Mouse (Mus musculus): Measurements from ENCODE around the gene P2rx4.
A peak's percentile ranks its signal among the peaks of the same experiment; 100 is the strongest.

P2rx4 gene

GRCm38 (mm10) chr5:122698041-122698700 lies 9.2 kb upstream of the P2rx4 start:
- TF ChIP-seq GATA4 (IDR thresholded peaks at IDR 0.05; ENCODE audit: insufficient replicate concordance, low read length), result no peak

GRCm38 (mm10) chr5:122698701-122699060 lies 8.7 kb upstream of the P2rx4 start:
- no peak for TF ChIP-seq GATA4 (IDR thresholded peaks at IDR 0.05; ENCODE audit: insufficient replicate concordance, low read length)

- TF ChIP-seq GATA4 (IDR thresholded peaks at IDR 0.05; ENCODE audit: insufficient replicate concordance, low read length), result no peak
These were observed 7.1 kb upstream of the P2rx4 start for GRCm38 (mm10) chr5:122700109-122700836.

- TF ChIP-seq GATA4 (IDR thresholded peaks at IDR 0.05; ENCODE audit: insufficient replicate concordance, low read length), result 0 out of 2 replicates have a peak, but pooled peaks have one; percentile 25
These were observed 6.5 kb upstream of the P2rx4 start for GRCm38 (mm10) chr5:122700837-122701212.

- TF ChIP-seq GATA4 (IDR thresholded peaks at IDR 0.05; ENCODE audit: insufficient replicate concordance, low read length), result no peak
These were observed 5.2 kb upstream of the P2rx4 start for GRCm38 (mm10) chr5:122702156-122702555.

- no peak for TF ChIP-seq GATA4 (IDR thresholded peaks at IDR 0.05; ENCODE audit: insufficient replicate concordance, low read length)
These were observed 3.8 kb upstream of the P2rx4 start for GRCm38 (mm10) chr5:122703574-122703973.

GRCm38 (mm10) chr5:122704571-122704970 lies 2.8 kb upstream of the P2rx4 start:
- TF ChIP-seq GATA4 (IDR thresholded peaks at IDR 0.05; ENCODE audit: insufficient replicate concordance, low read length), result no peak

GRCm38 (mm10) chr5:122705174-122705573 lies 2.2 kb upstream of the P2rx4 start:
- TF ChIP-seq GATA4 (IDR thresholded peaks at IDR 0.05; ENCODE audit: insufficient replicate concordance, low read length), result no peak

GRCm38 (mm10) chr5:122706917-122707275 lies 448 bp upstream of the P2rx4 start:
- no peak for TF ChIP-seq GATA4 (IDR thresholded peaks at IDR 0.05; ENCODE audit: insufficient replicate concordance, low read length)

- TF ChIP-seq GATA4 (IDR thresholded peaks at IDR 0.05; ENCODE audit: insufficient replicate concordance, low read length), result no peak
These were observed 1.5 kb downstream of the P2rx4 start for GRCm38 (mm10) chr5:122708819-122709218.

GRCm38 (mm10) chr5:122715723-122716122 lies 8.4 kb downstream of the P2rx4 start:
- no peak for TF ChIP-seq GATA4 (IDR thresholded peaks at IDR 0.05; ENCODE audit: insufficient replicate concordance, low read length)

GRCm38 (mm10) chr5:122716793-122717192 lies 9.4 kb downstream of the P2rx4 start:
- TF ChIP-seq GATA4 (IDR thresholded peaks at IDR 0.05; ENCODE audit: insufficient replicate concordance, low read length), result no peak

GRCm38 (mm10) chr5:122718400-122718799 lies 11.1 kb downstream of the P2rx4 start:
- no peak for TF ChIP-seq GATA4 (IDR thresholded peaks at IDR 0.05; ENCODE audit: insufficient replicate concordance, low read length)

GRCm38 (mm10) chr5:122719168-122719567 lies 11.8 kb downstream of the P2rx4 start:
- TF ChIP-seq GATA4 (IDR thresholded peaks at IDR 0.05; ENCODE audit: insufficient replicate concordance, low read length), result no peak

GRCm38 (mm10) chr5:122725453-122725852 lies 18.1 kb downstream of the P2rx4 start:
- no peak for TF ChIP-seq GATA4 (IDR thresholded peaks at IDR 0.05; ENCODE audit: insufficient replicate concordance, low read length)

- no peak for TF ChIP-seq GATA4 (IDR thresholded peaks at IDR 0.05; ENCODE audit: insufficient replicate concordance, low read length)
These were observed 18.7 kb downstream of the P2rx4 start for GRCm38 (mm10) chr5:122726068-122726467.

GRCm38 (mm10) chr5:122726595-122726994 lies 19.3 kb downstream of the P2rx4 start:
- TF ChIP-seq GATA4 (IDR thresholded peaks at IDR 0.05; ENCODE audit: insufficient replicate concordance, low read length), result no peak
